Mouse (Mus musculus) liver, embryonic 14.5 days (tissue): Measurements from ENCODE around the gene Rfx4. TPM values are rescaled to one million over a fixed set of nuclear protein-coding genes. Genes with fewer than 3 reads are reported as not detected.

Experiments
- ATAC-seq: fragments of 200-750 bp; cut with Nextera tagmentation; 2 replicates; pipeline ENCODE4 v1.8.0; 2017; ENCODE audit warnings: moderate number of reproducible peaks, mild to moderate bottlenecking, moderate library complexity; ENCODE audit not compliant: insufficient read depth
- DNase-seq, 3 experiments: peaks; one replicate each; pipeline ENCODE4 v3.0.0-alpha.2; 2012 to 2013; ENCODE audit warnings: low read depth in 3 of 3, low spot score in 3 of 3
- H3K27ac ChIP-seq: fragments of 300-500 bp; sonication (generic); 2 replicates; pipeline ENCODE4 v1.5.1; 2014; ENCODE audit warnings: moderate library complexity, mild to moderate bottlenecking, control low read depth, inconsistent platforms
- H3K27me3 ChIP-seq: fragments of 300-500 bp; sonication (generic); 2 replicates; pipeline ENCODE4 v1.6.1; 2014; ENCODE audit warnings: mild to moderate bottlenecking, low read length, moderate library complexity; ENCODE audit not compliant: control insufficient read depth, insufficient read depth
- H3K36me3 ChIP-seq: fragments of 300-500 bp; sonication (generic); replicated peaks from 2 replicates; pipeline ENCODE4 v1.6.1; 2014; ENCODE audit warnings: low read depth; ENCODE audit not compliant: control insufficient read depth, insufficient read depth
- H3K4me1 ChIP-seq, 2 experiments: fragments of 200-500 bp in 1 of 2; fragments of 300-500 bp in 1 of 2; sonication (generic) in 1 of 2; replicated peaks; 2 replicates each; pipeline ENCODE4 v1.6.1; 2012 to 2014; ENCODE audit warnings: antibody characterized with exemption in 1 of 2, inconsistent platforms in 1 of 2, low read length in 1 of 2; ENCODE audit not compliant: control insufficient read depth in 2 of 2, insufficient read depth in 2 of 2
- H3K4me2 ChIP-seq: fragments of 300-500 bp; sonication (generic); 2 replicates; pipeline ENCODE4 v1.6.1; 2014; ENCODE audit warnings: low read depth, mild to moderate bottlenecking, control low read depth, moderate library complexity
- H3K4me3 ChIP-seq, 2 experiments: fragments of 200-500 bp in 1 of 2; fragments of 300-500 bp in 1 of 2; sonication (generic) in 1 of 2; 2 replicates each; pipeline ENCODE4 v1.5.1; 2012 to 2014; ENCODE audit warnings: low read depth in 2 of 2, low read length in 2 of 2, mild to moderate bottlenecking in 2 of 2, control low read depth in 1 of 2, inconsistent platforms in 1 of 2, moderate library complexity in 1 of 2; ENCODE audit not compliant: insufficient read depth in 1 of 2
- H3K9ac ChIP-seq: fragments of 300-500 bp; sonication (generic); replicated peaks from 2 replicates; pipeline ENCODE4 v1.6.1; 2014; ENCODE audit warnings: mild to moderate bottlenecking, control low read depth, moderate library complexity
- H3K9me3 ChIP-seq: fragments of 300-500 bp; sonication (generic); 2 replicates; pipeline ENCODE4 v1.6.1; 2016; ENCODE audit warnings: low read length, mixed read lengths; ENCODE audit not compliant: control insufficient read depth
- CTCF ChIP-seq: IDR thresholded peaks from 2 replicates; pipeline ENCODE4 v1.5.1; 2016; ENCODE audit warnings: antibody characterized with exemption, low read depth, control low read depth
- EP300 ChIP-seq: IDR thresholded peaks from 2 replicates; pipeline ENCODE4 v1.6.1; 2016; ENCODE audit warnings: antibody characterized with exemption, low read depth
- WGBS: fragments of 180-500 bp; shearing (Covaris S2); extraction: QIAGEN DNeasy Blood & Tissue Kit; methylation state at CpG from one replicate; pipeline ENCODE4 v1.1.7; 2014; ENCODE audit not compliant: insufficient replicate concordance; 5-methylcytosine and 5-hydroxymethylcytosine counted together
- polyA plus RNA-seq, 2 experiments: library from polyadenylated mRNA; depleted of rRNA in 1 of 2; stranded (reverse) in 1 of 2; unstranded in 1 of 2; fragments of >200 nt; fragmentation: Nextera tagmentation in 1 of 2; extraction: Ambion mirVana in 1 of 2; gene quantifications; 2 replicates each; pipeline versions ENCODE4 v1.2.1 to v1.2.3; 2012 to 2014

The Rfx4 gene
- polyA plus RNA-seq, 2 experiments, result not detected

DNA sequence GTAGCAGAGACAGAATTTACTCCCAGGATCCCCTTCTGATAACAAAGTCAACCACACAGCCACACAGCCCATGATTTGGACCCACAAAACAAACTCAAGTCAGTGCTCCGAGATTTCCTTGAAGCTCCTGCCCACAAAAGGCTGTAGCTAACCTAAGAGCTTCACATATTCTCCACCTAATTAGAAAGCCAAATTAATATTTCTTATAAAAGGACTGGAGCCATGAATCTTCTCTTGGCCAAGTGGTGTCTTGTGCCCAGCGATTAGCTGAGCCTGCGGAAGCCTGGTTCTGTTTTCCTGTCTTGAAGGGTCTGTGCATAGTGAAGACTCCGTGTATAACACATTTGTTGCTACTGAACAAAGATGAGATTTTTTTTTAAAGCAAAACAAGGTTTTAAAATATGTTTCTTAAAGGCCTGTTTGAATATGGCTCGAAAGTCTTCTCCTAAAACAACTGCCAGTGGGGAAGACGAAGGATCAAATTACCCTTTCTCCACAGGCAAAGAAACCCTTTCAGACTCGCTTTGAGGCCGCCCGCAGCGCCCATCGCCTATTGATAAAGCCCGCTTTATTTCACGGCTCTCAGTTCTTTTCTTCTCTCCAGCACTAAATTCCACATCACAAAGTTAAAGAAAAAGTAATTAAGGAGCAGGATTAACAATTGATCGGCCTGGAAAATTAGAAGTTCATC, 103.1 kb downstream of the Rfx4 start:
- Histone ChIP-seq H3K27ac (no peak overlapping the region), H3K9ac (no peak overlapping the region), H3K9me3 (no peaks in the 10 kb centered on the region), H3K36me3 (no peaks in the 10 kb centered on the region), H3K4me2 (no peak overlapping the region), H3K4me3 (no peak overlapping the region), H3K27me3 (no peaks in the 10 kb centered on the region; the same call in 1 of the 2 replicates), H3K4me1 (no peaks in the 10 kb centered on the region)
- TF ChIP-seq EP300 (no peak), CTCF (no peak)
- 47% methylated on average over 14 of the region's 14 CpGs for WGBS
- DNase-seq, result no peak
- ATAC-seq, result no peak

- no peak for DNase-seq
- Histone ChIP-seq H3K9me3 (no peaks in the 10 kb centered on the region), H3K4me3 (no peak overlapping the region), H3K4me2 (no peak overlapping the region), H3K27ac (no peak overlapping the region), H3K4me1 (no peaks in the 10 kb centered on the region), H3K27me3 (no peaks in the 10 kb centered on the region; the same call in 1 of the 2 replicates), H3K9ac (no peak overlapping the region), H3K36me3 (no peaks in the 10 kb centered on the region)
- ATAC-seq, result no peak
- TF ChIP-seq CTCF, result no peak
- TF ChIP-seq EP300, result no peak
- WGBS, result 55% methylated on average over 13 of the region's 13 CpGs
Measured at GRCm38 (mm10) chr10:84859556-84860380, 103.9 kb downstream of the Rfx4 start.

DNA sequence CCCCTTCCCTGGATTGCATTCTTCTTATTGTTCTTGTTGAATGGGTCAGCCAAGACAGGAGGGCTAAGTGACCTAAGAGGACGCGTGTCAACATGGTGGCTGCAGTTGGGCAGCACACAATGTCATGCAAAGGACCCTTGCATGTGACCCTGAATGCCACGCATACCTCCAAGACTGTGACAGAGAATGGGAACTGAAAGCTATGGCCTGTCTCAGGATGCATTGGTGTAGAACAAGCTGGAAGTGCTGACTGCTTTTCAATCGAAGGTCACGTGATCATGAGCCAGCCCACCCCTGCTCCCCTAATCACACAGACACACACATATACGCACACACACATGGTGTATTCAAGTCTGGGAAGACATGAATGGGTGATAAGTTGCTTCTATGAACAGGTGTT, 107.6 kb downstream of the Rfx4 start:
- Histone ChIP-seq H3K4me1 (no peaks in the 10 kb centered on the region), H3K9ac (no peak overlapping the region), H3K27me3 (no peaks in the 10 kb centered on the region; the same call in 1 of the 2 replicates), H3K36me3 (no peaks in the 10 kb centered on the region), H3K27ac (no peak overlapping the region), H3K4me3 (no peak overlapping the region), H3K4me2 (no peak overlapping the region), H3K9me3 (no peaks in the 10 kb centered on the region)
- no peak for TF ChIP-seq CTCF
- no peak for TF ChIP-seq EP300
- ATAC-seq, result no peak
- DNase-seq, result no peak
- 73% methylated on average over 6 of the region's 6 CpGs for WGBS

- H3K27ac ChIP-seq, result no peak overlapping the region
Measured at GRCm38 (mm10) chr10:84867577-84867976, 111.7 kb downstream of the Rfx4 start.

DNA sequence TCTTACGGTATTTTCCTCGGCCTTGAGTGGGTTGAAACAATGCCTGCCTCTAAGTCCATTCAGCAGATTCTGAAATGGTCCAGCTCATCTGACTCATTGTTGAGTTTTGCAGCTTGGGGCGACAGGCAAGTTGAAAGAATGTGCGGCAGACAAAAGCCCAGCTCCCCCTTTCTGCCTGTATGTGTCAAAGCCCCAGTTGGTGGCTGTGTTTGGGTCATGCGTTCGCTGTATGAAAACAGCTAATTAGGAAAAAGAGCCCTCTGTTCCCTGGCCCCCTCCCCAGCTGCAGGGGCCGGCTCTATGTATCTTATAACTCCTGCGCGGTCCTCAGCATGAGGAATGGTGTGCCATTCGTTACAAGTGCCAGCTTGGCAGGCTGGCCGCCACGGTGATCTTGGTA, 115.4 kb downstream of the Rfx4 start:
- H3K4me2 ChIP-seq, result no peak overlapping the region
- no peaks in the 10 kb centered on the region for H3K9me3 ChIP-seq
- H3K27me3 ChIP-seq, result no peaks in the 10 kb centered on the region
- no peak for TF ChIP-seq CTCF
- TF ChIP-seq EP300, result no peak
- no peak overlapping the region for H3K27ac ChIP-seq
- H3K36me3 ChIP-seq, result no peaks in the 10 kb centered on the region
- no peak overlapping the region for H3K4me3 ChIP-seq
- H3K9ac ChIP-seq, result no peak overlapping the region
- 70% methylated on average over 12 of the region's 12 CpGs for WGBS
- no peaks in the 10 kb centered on the region for H3K4me1 ChIP-seq
- ATAC-seq (no peak), DNase-seq (no peak)

More at GRCm38 (mm10) chr10:84867577-84867976, 111.7 kb downstream of the Rfx4 start:
- Histone ChIP-seq H3K4me1 (no peaks in the 10 kb centered on the region), H3K36me3 (no peaks in the 10 kb centered on the region), H3K27me3 (no peaks in the 10 kb centered on the region), H3K9me3 (no peaks in the 10 kb centered on the region), H3K4me3 (no peak overlapping the region), H3K4me2 (no peak overlapping the region), H3K9ac (no peak overlapping the region)
- no peak for DNase-seq
- WGBS, result 73% methylated on average over 7 of the region's 7 CpGs
- ATAC-seq, result no peak
- no peak for TF ChIP-seq CTCF
- no peak for TF ChIP-seq EP300
